Mouse (Mus musculus) fat pad, adult 2 months (tissue): ENCODE results near the gene Rtn4.
"Not testable (repeated sequence)": the region's sequence is repeated elsewhere in the genome, so short reads cannot be mapped to it uniquely, and the experiment has no call there.

ENCODE experiments used
- DNase-seq: peaks from one replicate; pipeline ENCODE4 v3.0.0-alpha.2; 2011; ENCODE audit warnings: low read depth, low spot score; ENCODE audit errors: extremely low read depth

Gene Rtn4

DNA sequence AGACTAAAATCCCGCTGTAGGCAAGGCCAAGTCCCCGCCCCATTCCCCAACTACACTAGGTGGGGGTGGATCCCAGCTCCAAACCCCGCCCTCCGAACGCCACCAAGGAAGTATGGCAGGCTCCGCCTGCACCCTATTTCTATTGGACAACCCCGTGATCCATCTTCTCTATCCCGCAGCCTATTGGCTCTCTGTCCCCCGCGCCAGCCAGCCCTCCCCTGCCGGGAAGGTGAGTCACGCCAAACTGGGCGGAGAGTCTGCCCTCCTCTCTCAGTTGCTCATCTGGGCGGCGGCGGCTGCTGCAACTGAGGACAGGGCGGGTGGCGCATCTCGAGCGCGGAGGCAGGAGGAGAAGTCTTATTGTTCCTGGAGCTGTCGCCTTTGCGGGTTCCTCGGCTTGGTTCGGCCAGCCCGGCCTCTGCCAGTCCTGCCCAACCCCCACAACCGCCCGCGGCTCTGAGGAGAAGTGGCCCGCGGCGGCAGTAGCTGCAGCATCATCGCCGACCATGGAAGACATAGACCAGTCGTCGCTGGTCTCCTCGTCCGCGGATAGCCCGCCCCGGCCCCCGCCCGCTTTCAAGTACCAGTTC, at the start of gene Rtn4:
Rtn4 (plus strand) TSS at position 265 of the 590 bp plus-strand sequence.
- DNase-seq, result peak; percentile 73

DNA sequence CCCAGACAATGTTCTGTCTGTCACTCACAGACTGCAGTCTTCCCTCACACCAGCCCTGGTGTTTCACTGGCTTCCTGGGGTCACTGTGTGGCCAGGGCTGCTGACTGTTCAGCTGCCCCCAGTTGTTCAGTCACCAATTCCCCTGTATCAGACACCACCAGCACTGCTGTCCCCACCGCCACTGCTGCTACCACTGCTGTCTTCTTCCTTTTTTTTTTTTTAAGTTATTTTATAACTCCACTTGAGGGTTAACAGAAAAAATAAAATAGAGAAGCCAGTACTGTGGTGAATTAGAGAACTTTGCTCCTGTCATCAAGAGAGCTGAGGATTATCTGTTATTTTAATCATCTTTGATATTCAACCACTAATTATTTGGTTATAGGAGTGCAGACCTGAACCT, 48.3 kb upstream of the Rtn4 start:
- no peak for DNase-seq

GRCm38 (mm10) chr11:29645411-29646066, 47.2 kb upstream of the Rtn4 start:
- DNase-seq, result no peak

DNA sequence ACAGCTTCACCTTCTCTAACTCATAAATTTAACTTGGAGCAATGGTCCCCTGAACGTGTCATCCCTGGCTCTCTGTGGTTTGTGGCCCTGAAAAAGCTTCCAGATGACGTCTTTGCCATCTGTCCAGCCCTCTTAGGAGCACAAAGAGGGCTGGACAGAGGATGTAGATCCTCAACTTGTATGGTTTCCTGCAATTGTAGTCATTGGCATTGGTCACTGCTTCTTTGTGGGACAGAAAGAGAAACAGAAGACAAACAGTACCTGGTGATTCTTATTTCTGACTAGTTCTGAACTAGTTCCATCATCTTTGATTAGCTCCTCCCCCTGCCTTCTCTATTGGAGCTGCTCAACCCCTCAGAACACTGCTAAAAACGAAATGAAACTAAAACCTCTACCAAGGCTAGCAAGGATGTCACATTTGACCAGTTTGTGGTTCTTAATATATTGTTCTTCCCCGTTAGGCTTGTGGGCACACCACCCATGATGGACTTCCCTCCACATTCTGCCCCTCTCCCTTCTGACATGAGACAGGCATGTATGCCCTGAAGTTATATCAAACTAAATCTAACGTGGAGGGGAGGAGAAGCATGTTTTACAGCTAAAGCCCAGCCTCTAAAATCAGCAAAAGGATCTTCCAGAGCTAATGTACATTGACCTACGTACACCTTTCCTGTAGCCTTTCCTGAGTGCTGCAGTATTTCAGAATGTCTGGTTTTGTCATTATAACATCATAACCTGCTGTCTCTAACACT, 45.0 kb upstream of the Rtn4 start:
- DNase-seq, result no peak

DNA sequence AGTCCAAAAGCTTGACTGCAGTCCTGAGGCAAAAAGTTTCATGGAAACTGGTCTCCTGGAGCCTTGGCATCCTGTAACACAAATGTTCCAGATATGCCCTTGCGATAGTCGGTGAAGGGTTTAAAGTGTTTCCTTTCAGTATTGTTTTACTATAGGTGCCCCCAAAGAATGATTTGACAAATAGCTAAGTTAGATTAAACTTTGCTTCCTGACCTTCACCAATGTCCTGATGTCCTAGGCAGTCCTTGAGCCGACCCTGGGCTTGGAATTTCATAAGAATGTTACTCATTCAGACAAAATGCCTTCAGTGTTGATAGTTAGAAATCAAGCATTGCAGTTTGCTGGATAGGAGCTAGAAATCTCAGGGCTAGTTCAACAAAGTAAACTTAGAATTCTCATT, 37.4 kb upstream of the Rtn4 start:
- not testable (repeated sequence) for DNase-seq

DNA sequence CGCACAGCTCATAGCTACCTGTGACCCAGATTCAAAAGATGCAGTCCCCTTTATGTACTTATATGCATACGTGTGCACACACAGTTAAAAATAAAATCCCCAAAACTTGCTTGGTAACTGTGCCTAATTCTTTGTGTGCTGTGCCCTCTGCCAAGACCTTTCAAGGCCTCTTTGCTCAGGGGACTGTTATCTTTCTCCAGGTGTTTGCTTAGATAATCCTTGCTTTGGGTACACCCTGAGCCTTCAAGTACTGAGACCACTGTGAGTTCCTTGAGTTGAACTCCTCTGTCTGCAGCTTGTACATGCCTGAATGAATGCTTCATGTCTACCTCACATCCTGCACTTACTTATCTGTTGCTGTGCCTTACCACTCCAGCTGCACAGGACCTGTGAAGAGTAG, 32.0 kb upstream of the Rtn4 start:
- no peak for DNase-seq

DNA sequence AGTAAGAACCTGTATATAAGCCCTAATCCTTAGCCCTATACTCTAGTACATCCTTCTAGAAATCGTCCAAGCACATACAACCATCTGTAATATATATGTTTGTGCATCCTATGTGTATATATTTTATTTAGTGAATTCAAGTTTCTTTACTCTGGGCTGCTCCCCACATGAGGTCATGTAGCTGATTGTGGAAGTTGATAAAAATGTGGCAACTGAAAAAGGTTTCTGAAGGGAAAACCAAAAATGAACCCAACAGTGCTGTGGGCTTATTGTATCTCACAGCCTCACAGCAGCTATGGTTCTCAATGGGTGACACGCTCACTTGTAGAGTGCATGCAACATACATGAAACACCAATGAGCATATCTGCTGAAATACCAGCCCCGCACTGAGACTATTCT, 25.1 kb upstream of the Rtn4 start:
- no peak for DNase-seq

DNA sequence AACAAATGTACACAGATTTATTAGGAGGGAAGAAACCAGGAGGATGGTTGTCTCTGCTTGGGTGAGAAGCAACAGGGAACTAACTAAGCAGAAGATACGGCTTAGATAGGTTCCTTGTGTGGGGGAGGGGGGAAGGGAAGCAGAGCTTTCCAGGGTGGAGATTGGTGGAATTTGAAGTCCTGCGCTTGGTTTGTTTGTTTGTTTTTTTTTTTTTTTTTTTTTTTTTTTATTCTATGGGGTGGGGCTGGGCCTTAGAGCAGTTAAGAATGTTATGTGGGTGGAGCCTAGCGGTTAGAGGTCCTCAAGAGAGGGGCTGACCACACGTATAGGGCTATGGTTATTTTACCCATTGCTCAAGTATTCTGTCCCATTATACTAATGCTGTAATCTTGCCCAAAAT, 23.0 kb upstream of the Rtn4 start:
- no peak for DNase-seq

DNA sequence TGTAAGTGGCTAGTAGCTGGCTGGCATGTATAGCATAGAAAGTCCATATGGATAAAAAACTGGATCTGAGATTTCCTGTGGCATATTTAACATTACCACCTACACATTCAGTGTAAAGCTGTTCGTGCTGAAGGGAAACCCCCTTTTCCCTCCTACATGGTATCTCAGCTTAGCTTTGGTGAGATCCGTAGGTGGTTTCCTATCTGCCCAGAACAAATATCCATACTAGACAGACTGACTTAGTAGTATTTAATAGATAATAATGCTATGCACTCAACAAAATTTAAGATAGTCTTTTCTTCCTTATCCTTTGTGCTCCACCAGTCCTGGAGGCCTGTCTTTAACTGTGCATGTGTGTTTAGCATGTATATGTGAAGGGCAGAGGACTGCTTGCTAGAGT, 19.4 kb upstream of the Rtn4 start:
- no peak for DNase-seq

DNA sequence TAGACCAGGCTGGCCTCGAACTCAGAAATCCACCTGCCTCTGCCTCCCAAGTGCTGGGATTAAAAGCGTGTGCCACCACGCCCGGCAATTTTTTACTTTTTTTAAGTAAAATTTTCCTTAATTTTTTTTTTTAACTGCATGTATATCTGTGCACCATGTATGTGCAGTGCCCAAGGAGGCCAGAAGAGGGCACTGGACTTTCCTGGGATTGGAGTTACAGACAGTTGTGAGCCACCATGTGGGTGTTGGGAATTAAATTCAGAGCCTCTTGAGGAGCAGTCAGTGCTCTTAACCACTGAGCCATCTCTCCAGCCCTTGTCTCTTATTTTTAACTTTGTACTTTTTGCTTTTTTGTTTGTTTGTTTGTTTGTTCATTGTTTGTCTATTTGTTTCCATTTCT, 16.0 kb upstream of the Rtn4 start:
- DNase-seq, result no peak

DNA sequence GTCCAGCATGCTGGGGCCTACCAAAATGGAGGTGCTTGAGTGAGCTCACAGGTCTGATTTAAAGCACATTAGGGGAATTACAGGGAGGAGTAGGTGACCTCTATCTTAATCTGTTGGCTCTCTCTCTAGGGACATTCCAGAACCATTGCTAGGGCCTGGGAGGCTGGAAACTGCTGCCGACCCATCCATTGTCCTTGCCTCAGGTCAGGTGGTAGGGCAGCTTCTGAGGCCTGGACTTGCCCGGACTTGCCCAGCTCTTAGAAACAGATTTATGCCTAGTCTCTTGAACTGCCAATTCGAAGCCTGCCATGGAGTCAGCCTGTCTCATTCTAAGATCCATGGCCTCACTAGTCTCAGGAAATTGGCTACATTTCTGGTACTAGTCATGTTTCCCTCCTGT, 12.8 kb upstream of the Rtn4 start:
- DNase-seq, result no peak

DNA sequence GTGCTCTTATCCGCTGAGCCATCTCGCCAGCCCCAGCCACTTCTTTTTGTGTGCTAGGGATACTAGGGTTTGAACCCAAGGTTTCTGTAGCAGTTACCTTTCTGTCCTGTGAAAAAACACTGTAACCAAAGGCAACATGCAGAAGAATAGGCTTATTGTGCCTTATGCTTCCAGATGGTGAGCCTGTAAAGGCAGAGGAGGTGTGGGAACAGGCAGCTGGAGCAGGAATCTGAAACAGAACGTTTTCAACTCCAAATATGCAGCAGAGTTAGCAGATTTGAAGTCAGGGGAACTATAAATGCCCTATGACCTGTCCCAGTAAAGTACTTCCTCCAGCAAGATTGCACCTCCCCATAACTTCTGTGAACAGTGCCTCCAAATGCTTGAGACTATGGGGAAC, 12.0 kb upstream of the Rtn4 start:
- DNase-seq, result no peak

GRCm38 (mm10) chr11:29684272-29684671, 8.5 kb upstream of the Rtn4 start:
- no peak for DNase-seq

DNA sequence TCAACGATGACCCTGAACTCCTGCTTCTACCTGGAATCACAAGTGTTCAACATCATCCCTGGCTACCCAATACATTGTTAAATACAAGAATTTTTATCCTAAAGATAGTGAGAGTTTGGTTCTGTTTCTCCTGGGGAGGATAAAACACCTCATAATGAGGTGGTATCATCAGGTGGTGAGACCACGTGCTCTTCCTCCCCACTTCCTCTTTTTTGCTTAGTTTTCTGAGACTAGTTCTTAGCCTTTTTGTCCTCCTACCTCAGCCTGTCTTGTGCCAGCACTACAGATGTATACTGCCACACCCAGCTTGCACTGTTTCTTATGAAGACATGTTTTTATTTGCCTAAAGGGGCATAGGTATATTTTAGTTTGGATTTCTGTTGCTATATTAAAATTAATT, 6.6 kb upstream of the Rtn4 start:
- DNase-seq, result no peak

GRCm38 (mm10) chr11:29691556-29691955, 1.2 kb upstream of the Rtn4 start:
- DNase-seq, result no peak

DNA sequence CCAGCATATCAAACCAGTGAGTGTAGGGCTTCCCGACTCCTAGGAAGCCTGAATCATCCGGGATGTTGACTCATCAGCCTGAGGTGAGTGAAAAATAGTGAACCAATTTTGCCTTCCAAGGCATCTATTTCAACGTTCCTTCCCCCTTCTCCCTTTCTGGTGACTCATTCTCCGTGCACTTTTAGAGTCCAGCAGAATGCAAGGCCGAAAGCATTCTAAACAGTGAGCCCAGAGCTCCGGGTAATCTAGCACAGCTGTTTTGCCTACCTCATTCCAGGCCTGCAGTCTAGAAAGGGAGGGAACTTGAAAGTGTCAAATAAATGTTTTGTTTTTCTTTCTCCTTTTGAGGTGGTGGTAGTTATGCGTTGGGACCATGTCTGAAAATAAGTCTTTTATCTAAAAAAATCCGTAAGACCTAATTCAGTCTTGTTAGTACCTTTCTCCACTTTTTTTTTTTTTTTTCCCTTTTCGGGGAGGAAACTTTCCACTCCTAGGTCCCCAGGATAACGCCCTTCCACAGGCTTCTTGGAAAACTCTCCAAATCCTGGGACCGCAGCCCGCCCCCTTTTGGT, 550 bp upstream of the Rtn4 start:
- no peak for DNase-seq

DNA sequence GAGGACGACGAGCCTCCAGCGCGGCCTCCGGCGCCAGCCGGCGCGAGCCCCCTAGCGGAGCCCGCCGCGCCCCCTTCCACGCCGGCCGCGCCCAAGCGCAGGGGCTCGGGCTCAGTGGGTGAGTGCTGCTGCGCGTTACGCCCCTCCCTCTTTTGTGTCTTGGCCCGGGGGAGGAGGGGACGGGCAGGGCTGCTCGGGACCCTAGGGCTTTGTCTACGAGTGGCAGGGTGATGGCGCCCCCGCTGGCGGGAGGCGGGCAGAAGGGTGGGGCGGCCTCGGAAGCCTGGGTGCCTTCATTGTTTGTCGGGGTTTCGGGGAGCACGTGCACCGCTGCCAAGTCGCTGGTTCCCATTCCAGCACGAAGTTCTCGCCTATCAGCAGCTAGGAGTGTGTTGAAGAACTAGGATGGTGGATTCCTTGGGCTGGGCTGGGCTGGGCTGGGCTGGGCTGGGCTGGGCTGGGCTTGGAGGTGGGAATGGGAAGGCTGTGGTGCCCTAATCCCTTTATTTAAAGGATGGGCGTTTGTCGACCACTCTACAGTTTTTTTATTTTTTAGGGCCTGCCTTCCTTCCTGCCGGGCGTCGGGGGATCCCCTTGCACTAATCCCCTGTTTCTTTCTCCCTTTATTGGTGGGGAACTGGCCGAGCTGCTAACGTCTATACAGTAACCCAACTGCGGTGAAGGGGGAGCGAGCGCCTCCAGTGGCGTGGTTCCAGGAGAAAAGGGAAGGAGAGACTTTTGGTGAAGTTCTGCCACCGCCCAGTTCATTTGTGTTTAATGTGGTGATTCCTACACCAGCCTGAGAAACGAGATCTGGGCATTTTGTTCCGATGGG, 1.0 kb downstream of the Rtn4 start:
- DNase-seq, result no peak

DNA sequence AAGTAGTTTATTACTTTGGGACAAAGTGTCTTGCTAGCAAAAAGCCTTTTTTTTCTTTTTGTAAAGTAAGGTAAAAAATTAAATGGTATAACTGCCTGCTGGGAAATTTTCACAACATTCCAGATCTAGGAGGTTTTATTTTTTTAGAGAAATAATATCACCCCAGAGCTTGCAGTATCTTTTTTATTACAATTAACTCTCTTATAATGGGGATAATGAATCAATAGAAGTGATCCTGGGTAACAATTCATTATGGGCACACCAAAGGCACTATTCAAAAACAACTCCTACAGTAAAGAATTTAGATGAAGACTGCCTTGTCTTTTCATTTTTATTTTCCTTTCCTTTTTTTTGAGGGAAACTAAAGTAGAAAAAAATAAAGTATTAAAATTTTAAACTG, 2.0 kb downstream of the Rtn4 start:
- DNase-seq, result no peak

GRCm38 (mm10) chr11:29702721-29703120, 10.0 kb downstream of the Rtn4 start:
- no peak for DNase-seq

DNA sequence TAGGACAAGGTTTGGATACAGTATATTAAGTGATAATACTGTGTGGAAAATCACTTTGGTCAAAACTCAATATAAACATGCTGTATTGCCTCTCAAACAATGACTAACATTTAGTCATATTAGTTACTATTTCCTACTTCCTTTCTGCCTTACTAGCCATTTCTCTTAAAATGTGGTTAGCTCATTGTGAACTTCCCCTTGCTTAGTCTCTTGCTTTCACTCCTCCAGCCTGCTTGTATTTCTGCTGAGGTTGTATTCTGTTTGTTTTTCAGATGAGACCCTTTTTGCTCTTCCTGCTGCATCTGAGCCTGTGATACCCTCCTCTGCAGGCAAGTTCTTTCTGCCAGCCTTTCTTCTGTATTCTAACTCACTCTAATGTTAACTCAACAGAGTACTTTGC, 12.5 kb downstream of the Rtn4 start:
- no peak for DNase-seq

GRCm38 (mm10) chr11:29706845-29707244, 14.1 kb downstream of the Rtn4 start:
- DNase-seq, result no peak
